Mouse (Mus musculus): Measurements from ENCODE around the gene Fancc.
A peak's percentile ranks its signal among the peaks of the same experiment; 100 is the strongest.

Gene Fancc

DNA sequence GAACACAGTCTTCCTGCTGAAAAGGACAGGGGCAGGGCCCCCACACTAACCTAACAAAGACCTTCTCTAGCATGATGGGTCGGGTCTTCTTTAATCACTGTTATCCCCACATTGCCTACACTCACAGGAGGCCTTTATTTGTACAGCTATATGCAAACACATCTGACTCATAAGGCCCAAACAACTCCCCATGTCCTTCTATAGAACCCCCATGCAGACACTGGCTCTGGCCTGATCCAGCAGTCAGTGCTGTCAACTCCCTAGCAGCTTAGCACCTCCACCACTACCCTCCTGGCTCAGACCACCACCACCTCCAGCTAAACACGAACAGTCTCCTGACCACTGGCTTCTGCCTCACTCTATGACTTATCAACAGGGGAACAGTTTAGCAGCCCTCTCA lies 149.4 kb downstream of the Fancc start:
- peaks cover 50% of the 10 kb centered on the region for H3K4me1 ChIP-seq (replicated peaks; ENCODE audit: low read depth, low read length)
- no peak overlapping the region for H3K4me3 ChIP-seq (replicated peaks; ENCODE audit: low read length)
- no peaks in the 10 kb centered on the region for H3K36me3 ChIP-seq (ENCODE audit: insufficient read depth, low read length)
- H3K27me3 ChIP-seq (ENCODE audit: insufficient read depth, low read length) = no peaks in the 10 kb centered on the region
- no peak for TF ChIP-seq POU5F1 (IDR thresholded peaks at IDR 0.05; ENCODE audit: borderline replicate concordance, low read length)
- TF ChIP-seq NANOG (IDR thresholded peaks at IDR 0.05; ENCODE audit: borderline replicate concordance, low read length) = no peak
- TF ChIP-seq CTCF (conservative IDR thresholded peaks at IDR 0.05; ENCODE audit: low read length) = no peak
- H3K9me3 ChIP-seq (ENCODE audit: low read length) = no peaks in the 10 kb centered on the region

DNA sequence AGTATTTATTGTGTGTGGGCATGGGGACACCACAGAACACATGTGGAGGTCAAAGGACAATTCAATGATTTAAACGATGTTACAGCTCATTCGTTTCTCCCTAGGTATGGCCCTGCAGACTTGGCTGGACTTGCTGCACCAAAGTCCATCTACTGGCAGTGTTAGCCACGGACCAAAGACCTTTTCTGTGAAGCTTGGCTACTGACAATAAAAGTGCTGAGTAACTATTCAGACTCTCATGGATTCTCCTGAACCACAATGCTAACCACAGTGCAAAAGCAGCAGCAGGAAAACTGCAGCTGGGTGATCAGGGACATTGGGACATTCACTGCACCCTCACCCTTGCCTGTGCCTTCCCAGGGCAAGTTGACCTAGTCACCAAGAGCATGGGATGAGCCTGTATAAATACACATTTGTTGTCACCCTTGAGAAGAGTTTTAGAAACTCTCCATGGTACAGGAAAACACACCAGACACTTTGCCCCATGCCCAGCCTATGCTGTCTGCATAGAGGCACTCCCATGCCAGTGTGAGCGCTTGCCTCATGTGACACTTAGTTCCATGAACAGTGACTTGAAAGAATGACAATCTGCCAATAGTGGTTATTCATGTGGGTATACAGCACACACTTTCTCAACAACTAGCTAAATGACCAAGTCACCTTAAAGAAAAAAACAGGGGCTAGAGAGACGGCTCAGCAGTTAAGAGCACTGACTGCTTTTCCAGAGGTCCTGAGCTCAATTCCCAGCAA lies 151.4 kb downstream of the Fancc start:
- no peaks in the 10 kb centered on the region for H3K9me3 ChIP-seq (ENCODE audit: low read length)
- H3K36me3 ChIP-seq (ENCODE audit: insufficient read depth, low read length) = no peaks in the 10 kb centered on the region
- no peaks in the 10 kb centered on the region for H3K27me3 ChIP-seq (ENCODE audit: insufficient read depth, low read length)
- TF ChIP-seq POU5F1 (IDR thresholded peaks at IDR 0.05; ENCODE audit: borderline replicate concordance, low read length) (no peak), CTCF (conservative IDR thresholded peaks at IDR 0.05; ENCODE audit: low read length) (no peak), NANOG (IDR thresholded peaks at IDR 0.05; ENCODE audit: borderline replicate concordance, low read length) (no peak)
- peaks cover 31% of the 10 kb centered on the region for H3K4me1 ChIP-seq (replicated peaks; ENCODE audit: low read depth, low read length)
- no peak overlapping the region for H3K4me3 ChIP-seq (replicated peaks; ENCODE audit: low read length)

DNA sequence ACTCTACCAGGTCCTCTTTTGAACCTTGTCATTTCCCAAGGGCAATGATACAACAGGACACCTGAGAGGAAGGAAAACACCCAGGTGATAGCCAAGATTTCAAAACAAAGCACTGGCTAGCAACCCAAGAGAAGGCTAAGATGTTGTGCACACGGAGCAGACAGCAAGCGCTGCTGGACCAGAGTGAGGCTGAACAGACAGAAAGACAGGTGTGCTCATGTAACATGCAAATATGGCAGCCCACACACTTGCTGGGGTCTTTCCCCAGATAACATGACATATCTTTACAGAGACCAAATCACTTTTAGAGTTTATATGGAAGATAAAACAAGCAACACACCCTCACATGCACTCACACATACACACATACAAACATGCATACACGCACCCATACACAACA lies 152.6 kb downstream of the Fancc start:
- no peak for TF ChIP-seq CTCF (conservative IDR thresholded peaks at IDR 0.05; ENCODE audit: low read length)
- no peak for TF ChIP-seq NANOG (IDR thresholded peaks at IDR 0.05; ENCODE audit: borderline replicate concordance, low read length)
- no peak for TF ChIP-seq POU5F1 (IDR thresholded peaks at IDR 0.05; ENCODE audit: borderline replicate concordance, low read length)
- Histone ChIP-seq H3K4me1 (replicated peaks; ENCODE audit: low read depth, low read length) (peaks cover 24% of the 10 kb centered on the region), H3K36me3 (ENCODE audit: insufficient read depth, low read length) (no peaks in the 10 kb centered on the region), H3K4me3 (replicated peaks; ENCODE audit: low read length) (no peak overlapping the region), H3K27me3 (ENCODE audit: insufficient read depth, low read length) (no peaks in the 10 kb centered on the region), H3K9me3 (ENCODE audit: low read length) (no peaks in the 10 kb centered on the region)

DNA sequence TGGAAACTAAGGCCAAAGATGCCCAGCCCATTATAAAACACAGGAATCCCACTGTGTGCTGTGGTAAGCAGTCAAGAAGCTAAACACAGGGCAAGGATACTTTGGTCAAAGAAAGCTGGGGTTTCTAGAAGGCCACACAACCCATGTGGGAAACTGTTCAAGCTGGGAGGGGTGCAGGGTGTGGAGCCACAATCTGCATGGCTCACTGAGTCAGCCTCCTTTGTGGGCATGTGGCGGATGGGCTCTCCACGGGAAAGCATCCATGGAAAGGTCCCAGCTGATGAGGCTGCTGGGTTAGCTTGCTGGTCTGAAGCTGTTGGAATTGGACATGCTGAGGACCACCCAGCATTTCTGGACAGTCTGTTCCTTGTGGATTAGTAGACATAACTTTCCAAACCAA lies 154.3 kb downstream of the Fancc start:
- peaks cover 8% of the 10 kb centered on the region for H3K4me1 ChIP-seq (replicated peaks; ENCODE audit: low read depth, low read length)
- H3K9me3 ChIP-seq (ENCODE audit: low read length) = no peaks in the 10 kb centered on the region
- no peaks in the 10 kb centered on the region for H3K27me3 ChIP-seq (ENCODE audit: insufficient read depth, low read length)
- H3K4me3 ChIP-seq (replicated peaks; ENCODE audit: low read length) = no peak overlapping the region
- TF ChIP-seq NANOG (IDR thresholded peaks at IDR 0.05; ENCODE audit: borderline replicate concordance, low read length) = no peak
- no peak for TF ChIP-seq CTCF (conservative IDR thresholded peaks at IDR 0.05; ENCODE audit: low read length)
- TF ChIP-seq POU5F1 (IDR thresholded peaks at IDR 0.05; ENCODE audit: borderline replicate concordance, low read length) = no peak
- no peaks in the 10 kb centered on the region for H3K36me3 ChIP-seq (ENCODE audit: insufficient read depth, low read length)

DNA sequence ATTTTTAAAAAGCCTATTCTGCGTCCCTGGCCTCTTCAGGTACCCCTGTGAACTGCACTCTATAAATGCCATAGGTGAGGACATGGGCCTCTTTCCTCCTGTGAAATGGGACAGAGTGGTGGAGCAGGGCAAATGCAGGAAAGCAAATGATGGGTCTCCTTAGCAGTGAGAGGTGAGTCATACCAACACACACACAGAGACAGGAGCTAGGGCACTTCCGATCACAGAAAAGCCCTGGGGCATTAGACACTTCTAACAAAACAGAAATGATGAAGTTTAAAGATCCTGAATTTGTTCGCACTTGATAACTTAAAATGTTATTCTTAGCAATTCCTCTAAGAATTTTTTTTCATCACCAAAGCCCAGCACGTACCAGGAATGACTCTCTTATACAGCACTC lies 157.1 kb downstream of the Fancc start:
- H3K36me3 ChIP-seq (ENCODE audit: insufficient read depth, low read length) = no peaks in the 10 kb centered on the region
- H3K4me3 ChIP-seq (replicated peaks; ENCODE audit: low read length) = no peak overlapping the region
- H3K4me1 ChIP-seq (replicated peaks; ENCODE audit: low read depth, low read length) = peaks cover 10% of the 10 kb centered on the region
- no peak for TF ChIP-seq CTCF (conservative IDR thresholded peaks at IDR 0.05; ENCODE audit: low read length)
- TF ChIP-seq NANOG (IDR thresholded peaks at IDR 0.05; ENCODE audit: borderline replicate concordance, low read length) = no peak
- TF ChIP-seq POU5F1 (IDR thresholded peaks at IDR 0.05; ENCODE audit: borderline replicate concordance, low read length) = no peak
- H3K27me3 ChIP-seq (ENCODE audit: insufficient read depth, low read length) = no peaks in the 10 kb centered on the region
- no peaks in the 10 kb centered on the region for H3K9me3 ChIP-seq (ENCODE audit: low read length)

DNA sequence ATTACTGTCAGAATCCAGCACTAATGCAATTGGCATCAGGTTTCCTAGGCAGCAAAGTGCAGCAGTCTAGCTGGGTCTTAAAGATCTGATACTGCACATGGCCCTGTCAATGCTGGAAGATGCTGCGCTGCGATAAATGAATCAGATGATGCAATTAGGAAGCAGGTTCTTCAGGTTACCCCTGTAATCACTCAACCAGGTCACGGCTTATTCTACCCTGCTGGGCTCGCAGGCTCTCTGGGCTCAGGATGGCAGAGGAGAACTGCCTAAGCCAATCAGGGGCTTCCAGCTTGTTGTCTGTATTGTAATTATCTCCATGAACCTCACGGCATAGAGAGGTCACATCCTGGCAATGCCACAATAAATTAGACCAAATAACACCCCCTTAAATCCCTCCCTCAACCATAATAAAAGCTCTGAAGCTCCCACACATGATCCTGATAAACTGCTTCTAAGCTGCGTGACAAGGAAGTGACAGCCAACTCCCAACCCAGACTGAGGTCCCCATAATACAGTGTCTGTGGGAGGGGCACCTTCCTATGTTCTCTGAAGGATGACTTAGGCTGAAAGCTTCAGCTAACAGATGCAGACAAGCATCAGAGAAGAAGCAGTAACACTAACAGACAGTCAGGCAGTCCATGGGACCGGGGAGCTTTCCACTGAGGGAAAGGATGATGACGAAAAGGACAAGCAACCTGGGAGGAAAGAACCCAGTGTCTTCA lies 159.7 kb downstream of the Fancc start:
- no peak overlapping the region for H3K4me3 ChIP-seq (replicated peaks; ENCODE audit: low read length)
- no peaks in the 10 kb centered on the region for H3K36me3 ChIP-seq (ENCODE audit: insufficient read depth, low read length)
- H3K9me3 ChIP-seq (ENCODE audit: low read length) = no peaks in the 10 kb centered on the region
- H3K27me3 ChIP-seq (ENCODE audit: insufficient read depth, low read length) = no peaks in the 10 kb centered on the region
- peaks cover 7% of the 10 kb centered on the region for H3K4me1 ChIP-seq (replicated peaks; ENCODE audit: low read depth, low read length)
- TF ChIP-seq NANOG (IDR thresholded peaks at IDR 0.05; ENCODE audit: borderline replicate concordance, low read length) = no peak
- no peak for TF ChIP-seq CTCF (conservative IDR thresholded peaks at IDR 0.05; ENCODE audit: low read length)
- TF ChIP-seq POU5F1 (IDR thresholded peaks at IDR 0.05; ENCODE audit: borderline replicate concordance, low read length) = no peak

DNA sequence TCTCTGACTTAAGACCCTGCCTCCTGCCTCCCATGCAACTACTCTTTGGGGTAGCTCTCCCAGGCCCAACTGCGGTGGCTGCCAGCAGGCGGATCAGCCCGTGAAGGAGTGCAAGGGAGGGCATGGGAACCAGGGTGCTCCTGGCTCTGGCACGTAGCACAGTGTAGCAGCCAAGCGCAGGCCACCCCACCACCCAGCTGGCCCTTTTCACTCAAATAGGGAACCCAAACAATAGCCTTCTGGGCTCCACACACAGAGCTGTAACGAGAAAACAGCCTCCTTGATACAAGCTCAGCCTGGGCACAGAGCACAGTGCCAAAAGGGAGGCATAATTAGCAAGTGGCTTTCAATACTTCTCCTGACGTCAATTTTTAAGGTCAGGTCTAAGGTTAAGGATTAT lies 160.7 kb downstream of the Fancc start:
- Histone ChIP-seq H3K9me3 (ENCODE audit: low read length) (no peaks in the 10 kb centered on the region), H3K4me1 (replicated peaks; ENCODE audit: low read depth, low read length) (peaks cover 7% of the 10 kb centered on the region), H3K36me3 (ENCODE audit: insufficient read depth, low read length) (no peaks in the 10 kb centered on the region), H3K4me3 (replicated peaks; ENCODE audit: low read length) (no peak overlapping the region), H3K27me3 (ENCODE audit: insufficient read depth, low read length) (no peaks in the 10 kb centered on the region)
- TF ChIP-seq CTCF (conservative IDR thresholded peaks at IDR 0.05; ENCODE audit: low read length) (no peak), POU5F1 (IDR thresholded peaks at IDR 0.05; ENCODE audit: borderline replicate concordance, low read length) (no peak), NANOG (IDR thresholded peaks at IDR 0.05; ENCODE audit: borderline replicate concordance, low read length) (no peak)

DNA sequence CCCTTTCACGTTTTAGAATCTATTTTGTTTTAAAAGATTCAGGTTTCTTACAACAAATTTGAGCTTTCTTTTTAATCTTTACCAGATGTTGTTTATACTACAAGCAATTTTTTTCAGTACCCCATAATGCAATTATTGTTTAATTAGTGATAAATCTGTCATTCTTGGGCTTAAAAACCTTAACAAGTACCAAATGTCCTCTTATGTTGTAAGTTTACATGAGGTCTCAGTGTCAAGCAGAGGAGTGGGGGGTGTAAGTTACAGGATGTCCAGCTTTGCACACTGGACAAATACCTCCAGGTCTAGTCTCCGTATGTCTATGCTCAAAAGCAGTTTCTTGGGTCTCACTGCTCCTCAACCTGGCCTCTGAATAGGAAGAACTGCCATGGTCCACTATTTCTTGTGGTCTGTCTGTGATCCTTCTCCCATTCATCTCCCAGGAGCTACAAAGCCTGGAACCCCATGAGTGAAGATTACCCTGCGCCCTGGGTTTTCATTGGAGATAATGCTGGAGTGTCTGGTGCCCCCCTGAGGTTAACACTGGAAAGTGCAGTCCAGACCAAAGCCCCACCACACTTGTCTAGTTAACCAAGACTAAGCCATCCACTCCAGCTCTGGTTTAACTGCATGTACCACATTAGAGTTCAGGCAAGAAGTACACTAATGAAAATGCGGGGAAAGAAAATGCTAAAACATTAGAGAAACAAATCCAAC lies 161.5 kb downstream of the Fancc start:
- H3K27me3 ChIP-seq (ENCODE audit: insufficient read depth, low read length) = no peaks in the 10 kb centered on the region
- peak; percentile 91 for TF ChIP-seq CTCF (conservative IDR thresholded peaks at IDR 0.05; ENCODE audit: low read length)
- no peak for TF ChIP-seq NANOG (IDR thresholded peaks at IDR 0.05; ENCODE audit: borderline replicate concordance, low read length)
- H3K4me3 ChIP-seq (replicated peaks; ENCODE audit: low read length) = no peak overlapping the region
- no peaks in the 10 kb centered on the region for H3K36me3 ChIP-seq (ENCODE audit: insufficient read depth, low read length)
- H3K9me3 ChIP-seq (ENCODE audit: low read length) = no peaks in the 10 kb centered on the region
- peaks cover 15% of the 10 kb centered on the region for H3K4me1 ChIP-seq (replicated peaks; ENCODE audit: low read depth, low read length)
